Mouse (Mus musculus): ENCODE measurements around the gene Vmo1. TPM values are rescaled to one million over a fixed set of nuclear protein-coding genes. Genes with fewer than 3 reads are reported as not detected.
A peak's percentile ranks its signal among the peaks of the same experiment; 100 is the strongest.

The Vmo1 gene
- total RNA-seq, 2 experiments from 2014 or later = not detected

DNA sequence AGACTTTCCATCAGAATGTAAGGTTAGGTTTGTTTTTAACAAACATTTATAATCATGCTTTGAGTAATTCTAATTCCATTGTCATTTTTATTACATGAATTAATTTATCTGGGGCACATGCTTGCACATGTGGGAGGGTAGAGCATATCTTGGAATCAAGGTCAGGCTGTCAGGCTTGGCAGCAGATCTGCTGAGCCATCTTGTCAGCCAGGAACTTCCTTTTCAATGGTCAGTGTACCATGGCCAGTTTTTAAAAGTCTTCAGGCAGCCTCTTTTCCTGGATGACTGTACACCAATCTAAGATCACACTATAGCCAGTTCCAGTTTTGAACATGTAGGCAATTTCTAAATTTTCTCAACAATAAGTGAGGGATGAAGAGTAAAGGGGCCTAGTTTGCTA lies 41.7 kb downstream of the Vmo1 start:
- no peak for DNase-seq

DNA sequence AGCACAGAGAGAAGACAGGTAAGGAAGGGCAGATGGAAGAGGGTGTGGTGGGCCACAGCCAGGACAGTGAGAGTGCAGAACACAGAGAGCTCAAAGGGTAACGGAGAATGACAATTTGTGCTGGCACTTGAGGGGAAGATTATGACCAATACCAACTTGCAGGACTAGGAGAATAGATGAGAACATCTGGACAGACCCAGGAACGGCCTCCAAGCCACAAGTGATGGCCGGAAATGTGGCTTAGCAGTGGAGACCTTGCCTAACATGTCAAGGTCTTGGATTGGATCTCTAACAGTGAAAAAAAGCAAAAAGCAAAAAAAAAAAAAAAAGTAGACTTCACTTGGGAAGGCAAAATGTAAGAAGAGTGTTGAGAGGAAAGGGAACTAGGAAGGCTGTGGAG lies 44.7 kb downstream of the Vmo1 start:
- no peak for DNase-seq

DNA sequence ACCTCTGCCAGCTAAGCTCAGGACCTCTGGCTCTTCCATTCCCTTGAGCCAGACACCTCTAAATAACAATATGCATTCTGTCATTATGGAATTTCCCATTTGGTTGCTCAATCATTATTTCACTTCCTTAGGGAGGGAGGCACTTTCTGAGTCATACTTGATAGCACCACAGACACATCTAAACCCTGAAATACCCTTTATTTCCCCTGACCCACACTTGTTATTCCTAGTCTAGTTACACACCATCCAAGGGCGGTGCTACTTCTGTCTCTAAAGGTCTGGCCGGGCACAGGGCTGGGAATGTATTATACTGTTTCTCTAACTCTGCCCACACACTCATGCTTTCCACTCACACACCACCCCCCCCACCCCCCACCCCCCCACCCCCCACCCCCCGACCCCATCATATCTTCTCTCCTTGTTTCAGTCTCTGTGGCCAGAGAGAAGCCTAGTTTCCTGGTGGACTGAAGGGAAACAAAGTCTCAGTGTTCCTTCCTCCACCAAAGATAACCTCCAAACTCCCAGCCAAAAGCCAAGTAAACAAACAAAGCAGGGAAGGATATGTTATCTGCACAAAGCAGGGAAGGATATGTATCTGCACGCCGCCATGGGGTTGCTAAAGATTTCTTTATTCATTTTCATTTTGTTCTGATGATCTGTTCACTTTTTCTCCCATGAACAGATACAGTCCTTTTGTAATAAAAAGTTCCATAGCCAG lies 46.4 kb downstream of the Vmo1 start:
- peak; percentile 50 to 52 for DNase-seq

DNA sequence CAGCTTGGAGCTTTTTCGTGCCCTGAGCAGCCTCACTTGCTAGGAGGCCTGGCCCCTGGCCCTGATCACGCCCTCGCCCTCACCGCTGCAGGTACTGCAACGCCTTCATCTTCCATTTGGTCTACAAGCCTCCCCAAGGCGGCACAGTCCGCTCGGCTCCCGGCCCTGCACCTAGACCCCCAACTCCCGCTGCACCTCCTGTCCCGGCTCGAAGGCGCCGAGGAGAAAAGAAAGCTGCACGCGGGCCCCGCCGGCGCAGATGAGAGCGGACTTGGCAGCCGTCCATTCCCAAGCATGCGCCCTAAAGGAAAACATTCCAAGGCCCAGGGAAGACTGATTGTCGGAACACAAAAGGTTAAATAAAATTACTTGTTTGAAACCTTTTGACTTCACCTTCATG lies 48.6 kb downstream of the Vmo1 start:
- peak; percentile 40 to 61 for DNase-seq

DNA sequence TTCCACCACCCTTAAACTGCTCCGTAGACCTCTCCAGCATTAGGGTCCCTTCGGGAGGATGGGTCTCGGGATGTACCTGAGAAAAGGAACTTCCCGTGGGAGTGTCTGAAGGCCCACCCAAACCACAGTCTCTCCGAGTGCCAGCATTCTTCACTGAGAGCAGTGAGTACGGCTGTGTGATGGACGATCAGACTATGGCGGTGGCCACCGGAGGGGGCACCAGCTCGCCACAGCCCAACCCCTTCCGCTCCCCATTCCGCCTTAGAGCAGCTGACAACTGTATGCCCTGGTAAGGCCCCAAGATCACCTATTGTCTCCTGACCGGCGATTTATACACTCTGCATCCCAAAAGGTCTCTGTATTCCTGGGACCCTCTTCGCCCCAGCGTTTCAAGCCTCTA lies 49.2 kb downstream of the Vmo1 start:
- no peak for DNase-seq

DNA sequence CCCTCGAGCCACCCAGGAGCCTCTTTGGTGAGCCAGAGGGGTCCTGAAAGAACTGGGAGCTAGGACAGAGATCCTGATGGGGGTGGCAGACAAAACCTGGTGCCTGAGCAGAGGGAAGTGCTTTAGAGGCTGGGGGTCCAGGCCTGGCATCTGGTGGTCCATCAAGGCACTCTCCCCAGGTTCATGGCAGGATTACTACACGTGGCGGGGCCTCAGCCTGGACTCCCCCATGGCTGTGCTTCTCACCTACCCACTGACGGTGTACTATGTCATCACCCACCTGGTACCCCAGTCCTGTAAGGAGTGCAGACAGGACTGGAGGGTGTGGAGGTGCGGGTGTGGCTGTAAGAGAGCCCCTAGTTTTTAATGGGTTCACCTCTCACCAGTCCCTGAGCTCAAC lies 50.4 kb downstream of the Vmo1 start:
- DNase-seq = no peak

Other genes with a start within 250 kb of the Vmo1 start
- gene Alox12e, start 192.0 kb downstream of the Vmo1 start, total RNA-seq (2021) = not detected
- gene Alox15, start 162.6 kb downstream of the Vmo1 start, total RNA-seq (2021) = 1 to 10 TPM; 4.0 to 7.2 TPM
- gene Pelp1, start 104.6 kb downstream of the Vmo1 start, total RNA-seq (2021) = 10 to 100 TPM; 19.0 to 19.3 TPM
- 10 to 100 TPM; 11.3 to 12.5 TPM for gene Arrb2, start 82.0 kb downstream of the Vmo1 start, total RNA-seq (2021)
- 1 to 10 TPM; 7.5 to 8.2 TPM for gene Med11, start 62.7 kb downstream of the Vmo1 start, total RNA-seq (2021)
- gene Zmynd15, start 55.2 kb downstream of the Vmo1 start, total RNA-seq (2021) = 1 to 10 TPM; 1.7 to 2.8 TPM
- 1 to 10 TPM; 8.3 to 9.9 TPM for gene Cxcl16, start 54.6 kb downstream of the Vmo1 start, total RNA-seq (2021)
- 1 to 10 TPM; 1.4 to 2.4 TPM for gene Tm4sf5, start 9.4 kb downstream of the Vmo1 start, total RNA-seq (2021)
- not detected for gene Gltpd2, start 4.6 kb upstream of the Vmo1 start, total RNA-seq (2021)
- 100 to 1,000 TPM; 226 to 256 TPM for gene Psmb6, start 10.8 kb upstream of the Vmo1 start, total RNA-seq (2021)
- gene Gm40193, start 18.3 kb upstream of the Vmo1 start, total RNA-seq (2021) = not detected
- 1 to 10 TPM; 5.9 to 6.1 TPM for gene Pld2, start 25.4 kb upstream of the Vmo1 start, total RNA-seq (2021)
- gene Mink1, start 48.3 kb upstream of the Vmo1 start, total RNA-seq (2021) = 10 to 100 TPM; 41.3 to 48.0 TPM
- not detected for gene 4930544D05Rik, start 101.2 kb upstream of the Vmo1 start, total RNA-seq (2021)
- gene Chrne, start 104.6 kb upstream of the Vmo1 start, total RNA-seq (2021) = not detected
- gene Gp1ba, start 124.5 kb upstream of the Vmo1 start, total RNA-seq (2021) = under 1 TPM; 0.21 to 0.35 TPM
- 10 to 100 TPM; 51.4 to 63.0 TPM for gene Rnf167, start 132.6 kb upstream of the Vmo1 start, total RNA-seq (2021)
- gene Slc25a11, start 132.9 kb upstream of the Vmo1 start, total RNA-seq (2021) = 100 to 1,000 TPM; 619 to 711 TPM
- 100 to 1,000 TPM; 303 to 305 TPM for gene Pfn1, start 140.0 kb upstream of the Vmo1 start, total RNA-seq (2021)
- gene Eno3, start 142.6 kb upstream of the Vmo1 start, total RNA-seq (2021) = 1,000 to 10,000 TPM; 1,596 to 1,839 TPM
- 10 to 100 TPM; 89.3 to 93.9 TPM for gene Spag7, start 154.8 kb upstream of the Vmo1 start, total RNA-seq (2021)
- gene Camta2, start 173.5 kb upstream of the Vmo1 start, total RNA-seq (2021) = 10 to 100 TPM; 34.0 to 36.9 TPM
- gene Inca1, start 185.5 kb upstream of the Vmo1 start, total RNA-seq (2021) = 1 to 10 TPM; 6.1 to 7.7 TPM
- 100 to 1,000 TPM; 469 to 485 TPM for gene Kif1c, start 185.9 kb upstream of the Vmo1 start, total RNA-seq (2021)
- gene Zfp3, start 249.6 kb upstream of the Vmo1 start, total RNA-seq (2021) = 1 to 10 TPM; 7.5 to 7.7 TPM

Measured in heart, adult 18-20 months (tissue).